Mouse (Mus musculus) lung, postnatal 0 days (tissue): ENCODE data around the gene Yju2.
A peak's percentile ranks its signal among the peaks of the same experiment; 100 is the strongest.

Source experiments
- CTCF ChIP-seq: IDR thresholded peaks from 2 replicates; pipeline ENCODE4 v1.5.1; 2016; ENCODE audit warnings: antibody characterized with exemption, mild to moderate bottlenecking
- EP300 ChIP-seq: IDR thresholded peaks from 2 replicates; pipeline ENCODE4 v1.6.1; 2016; ENCODE audit warnings: antibody characterized with exemption, mild to moderate bottlenecking, control low read depth

DNA sequence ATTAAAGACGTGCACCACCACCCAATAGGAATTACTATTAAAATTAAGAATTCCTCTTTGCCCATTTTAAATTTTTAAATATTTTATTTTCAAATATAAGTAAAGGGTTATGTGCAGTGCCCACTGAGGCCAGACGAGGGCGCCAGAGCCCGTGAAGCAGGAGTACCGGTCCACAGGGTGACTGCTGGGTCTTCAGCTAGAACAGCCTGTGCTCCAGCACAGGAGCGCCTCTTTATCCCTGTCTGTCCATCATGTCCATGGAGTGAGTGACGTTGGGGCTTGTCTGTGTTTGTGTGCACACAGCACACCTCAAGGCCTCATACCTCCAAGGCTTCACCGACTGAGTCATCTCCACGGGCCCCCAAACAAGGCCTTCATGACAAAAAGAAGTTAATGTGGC lies 1.7 kb upstream of the Yju2 start:
- peak; percentile 89 for TF ChIP-seq CTCF
- no peak for TF ChIP-seq EP300
